Mouse (Mus musculus): ENCODE data around the gene Cep128. TPM values are rescaled to one million over a fixed set of nuclear protein-coding genes. Genes with fewer than 3 reads are reported as not detected.

Cep128 gene
- polyA plus RNA-seq, 1 experiment from 2014 or later: 9.0 TPM

GRCm38 (mm10) chr12:91254831-91255230 lies 129.4 kb downstream of the Cep128 start:
- Histone ChIP-seq H3K27ac (no peak overlapping the region), H3K4me1 (no peaks in the 10 kb centered on the region), H3K9me3 (no peaks in the 10 kb centered on the region), H3K4me3 (no peak overlapping the region), H3K27me3 (no peaks in the 10 kb centered on the region), H3K36me3 (peaks cover 4% of the 10 kb centered on the region; the same call in 1 of the 2 replicates), H3K4me2 (replicated peaks) (no peak overlapping the region), H3K9ac (no peak overlapping the region)
- ATAC-seq (ENCODE audit: low FRiP score, low read depth): no peak
- WGBS: 95% methylated on average over 6 of the region's 6 CpGs

GRCm38 (mm10) chr12:91220609-91221008 lies 163.6 kb downstream of the Cep128 start:
- no peaks in the 10 kb centered on the region for H3K9me3 ChIP-seq
- no peak overlapping the region for H3K9ac ChIP-seq
- WGBS: 84% methylated on average over 7 of the region's 7 CpGs
- no peak overlapping the region for H3K4me2 ChIP-seq (replicated peaks)
- H3K27ac ChIP-seq: no peak overlapping the region
- no peaks in the 10 kb centered on the region for H3K27me3 ChIP-seq
- no peak overlapping the region for H3K4me3 ChIP-seq
- ATAC-seq (ENCODE audit: low FRiP score, low read depth): no peak
- no peaks in the 10 kb centered on the region for H3K36me3 ChIP-seq
- no peaks in the 10 kb centered on the region for H3K4me1 ChIP-seq

GRCm38 (mm10) chr12:91205550-91205949 lies 178.7 kb downstream of the Cep128 start:
- Histone ChIP-seq H3K4me2 (replicated peaks) (no peak overlapping the region), H3K36me3 (no peaks in the 10 kb centered on the region), H3K4me3 (no peak overlapping the region), H3K4me1 (no peaks in the 10 kb centered on the region), H3K27me3 (no peaks in the 10 kb centered on the region), H3K27ac (no peak overlapping the region), H3K9me3 (no peaks in the 10 kb centered on the region), H3K9ac (no peak overlapping the region)
- 91% methylated on average over 3 of the region's 3 CpGs for WGBS
- no peak for ATAC-seq (ENCODE audit: low FRiP score, low read depth)

GRCm38 (mm10) chr12:91204330-91204729 lies 179.9 kb downstream of the Cep128 start:
- Histone ChIP-seq H3K9ac (no peak overlapping the region), H3K36me3 (no peaks in the 10 kb centered on the region), H3K4me3 (no peak overlapping the region), H3K27me3 (no peaks in the 10 kb centered on the region), H3K9me3 (no peaks in the 10 kb centered on the region), H3K4me1 (no peaks in the 10 kb centered on the region), H3K4me2 (replicated peaks) (no peak overlapping the region), H3K27ac (no peak overlapping the region)
- ATAC-seq (ENCODE audit: low FRiP score, low read depth): no peak
- 90% methylated on average over 3 of the region's 3 CpGs for WGBS

GRCm38 (mm10) chr12:91202496-91202895 lies 181.7 kb downstream of the Cep128 start:
- no peak for ATAC-seq (ENCODE audit: low FRiP score, low read depth)
- Histone ChIP-seq H3K27me3 (no peaks in the 10 kb centered on the region), H3K4me1 (no peaks in the 10 kb centered on the region), H3K27ac (no peak overlapping the region), H3K9ac (no peak overlapping the region), H3K9me3 (no peaks in the 10 kb centered on the region), H3K4me2 (replicated peaks) (no peak overlapping the region), H3K4me3 (no peak overlapping the region), H3K36me3 (no peaks in the 10 kb centered on the region)
- 79% methylated on average over 1 of the region's 1 CpGs for WGBS

GRCm38 (mm10) chr12:91189111-91189510 lies 195.1 kb downstream of the Cep128 start:
- Histone ChIP-seq H3K4me1 (no peaks in the 10 kb centered on the region), H3K4me3 (no peak overlapping the region), H3K27ac (no peak overlapping the region), H3K9ac (no peak overlapping the region), H3K36me3 (no peaks in the 10 kb centered on the region), H3K4me2 (replicated peaks) (no peak overlapping the region), H3K27me3 (0 out of 2 replicates have a peak, but pooled peaks cover 3% of the 10 kb centered on the region), H3K9me3 (no peaks in the 10 kb centered on the region)
- peak; percentile 59; the same call in 1 of the 2 replicates for ATAC-seq (ENCODE audit: low FRiP score, low read depth)
- 15% methylated on average over 4 of the region's 4 CpGs for WGBS

GRCm38 (mm10) chr12:91185564-91185963 lies 198.6 kb downstream of the Cep128 start:
- no peak overlapping the region for H3K4me3 ChIP-seq
- no peak overlapping the region for H3K27ac ChIP-seq
- H3K27me3 ChIP-seq: 0 out of 2 replicates have a peak, but pooled peaks cover 3% of the 10 kb centered on the region
- no peaks in the 10 kb centered on the region for H3K36me3 ChIP-seq
- no peak overlapping the region for H3K4me2 ChIP-seq (replicated peaks)
- H3K4me1 ChIP-seq: no peaks in the 10 kb centered on the region
- H3K9ac ChIP-seq: no peak overlapping the region
- H3K9me3 ChIP-seq: no peaks in the 10 kb centered on the region
- 67% methylated on average over 5 of the region's 5 CpGs for WGBS
- no peak for ATAC-seq (ENCODE audit: low FRiP score, low read depth)

- Histone ChIP-seq H3K9ac (no peak overlapping the region), H3K4me1 (no peaks in the 10 kb centered on the region), H3K9me3 (no peaks in the 10 kb centered on the region), H3K4me2 (replicated peaks) (no peak overlapping the region), H3K4me3 (no peak overlapping the region), H3K36me3 (no peaks in the 10 kb centered on the region), H3K27ac (no peak overlapping the region), H3K27me3 (0 out of 2 replicates have a peak, but pooled peaks cover 3% of the 10 kb centered on the region)
- no peak for ATAC-seq (ENCODE audit: low FRiP score, low read depth)
- WGBS: 83% methylated on average over 1 of the region's 1 CpGs
Observed at GRCm38 (mm10) chr12:91184616-91185015, 199.6 kb downstream of the Cep128 start.

GRCm38 (mm10) chr12:91183928-91184327 lies 200.3 kb downstream of the Cep128 start:
- WGBS: 80% methylated on average over 2 of the region's 2 CpGs
- no peaks in the 10 kb centered on the region for H3K36me3 ChIP-seq
- H3K9me3 ChIP-seq: no peaks in the 10 kb centered on the region
- H3K9ac ChIP-seq: no peak overlapping the region
- H3K4me1 ChIP-seq: no peaks in the 10 kb centered on the region
- no peak overlapping the region for H3K27ac ChIP-seq
- ATAC-seq (ENCODE audit: low FRiP score, low read depth): no peak
- H3K27me3 ChIP-seq: 0 out of 2 replicates have a peak, but pooled peaks cover 3% of the 10 kb centered on the region
- no peak overlapping the region for H3K4me3 ChIP-seq
- H3K4me2 ChIP-seq (replicated peaks): no peak overlapping the region

GRCm38 (mm10) chr12:91183304-91183855 lies 200.8 kb downstream of the Cep128 start:
- no peak overlapping the region for H3K4me3 ChIP-seq
- no peak overlapping the region for H3K4me2 ChIP-seq (replicated peaks)
- no peak for ATAC-seq (ENCODE audit: low FRiP score, low read depth)
- H3K4me1 ChIP-seq: no peaks in the 10 kb centered on the region
- H3K9ac ChIP-seq: no peak overlapping the region
- H3K9me3 ChIP-seq: no peaks in the 10 kb centered on the region
- 88% methylated on average over 4 of the region's 4 CpGs for WGBS
- no peak overlapping the region for H3K27ac ChIP-seq
- H3K36me3 ChIP-seq: no peaks in the 10 kb centered on the region
- 0 out of 2 replicates have a peak, but pooled peaks cover 3% of the 10 kb centered on the region for H3K27me3 ChIP-seq

GRCm38 (mm10) chr12:91176808-91177526 lies 207.2 kb downstream of the Cep128 start:
- Histone ChIP-seq H3K36me3 (no peaks in the 10 kb centered on the region), H3K27me3 (no peaks in the 10 kb centered on the region), H3K4me1 (no peaks in the 10 kb centered on the region), H3K4me2 (replicated peaks) (no peak overlapping the region), H3K4me3 (no peak overlapping the region), H3K27ac (no peak overlapping the region), H3K9ac (no peak overlapping the region), H3K9me3 (no peaks in the 10 kb centered on the region)
- ATAC-seq (ENCODE audit: low FRiP score, low read depth): no peak
- 66% methylated on average over 5 of the region's 5 CpGs for WGBS

- ATAC-seq (ENCODE audit: low FRiP score, low read depth): no peak
- no peak overlapping the region for H3K4me2 ChIP-seq (replicated peaks)
- no peak overlapping the region for H3K9ac ChIP-seq
- no peak overlapping the region for H3K27ac ChIP-seq
- no peaks in the 10 kb centered on the region for H3K9me3 ChIP-seq
- WGBS: 42% methylated on average over 3 of the region's 3 CpGs
- no peak overlapping the region for H3K4me3 ChIP-seq
- no peaks in the 10 kb centered on the region for H3K4me1 ChIP-seq
- H3K36me3 ChIP-seq: no peaks in the 10 kb centered on the region
- no peaks in the 10 kb centered on the region for H3K27me3 ChIP-seq
Observed at GRCm38 (mm10) chr12:91171613-91172012, 212.6 kb downstream of the Cep128 start.

Measured in limb, embryonic 13.5 days (tissue).